Mouse (Mus musculus): ENCODE results near the gene Samd4b.
A peak's percentile ranks its signal among the peaks of the same experiment; 100 is the strongest.
"Not testable (repeated sequence)": the region's sequence is repeated elsewhere in the genome, so short reads cannot be mapped to it uniquely, and the experiment has no call there.

Samd4b gene

GRCm38 (mm10) chr7:28562371-28562770 is 35.6 kb downstream of the Samd4b start:
- peak; percentile 81 for DNase-seq (ENCODE audit: low read depth, low spot score)

- peak; percentile 63 for DNase-seq (ENCODE audit: low read depth, low spot score)
Measured at GRCm38 (mm10) chr7:28561967-28562366, 36.0 kb downstream of the Samd4b start.

GRCm38 (mm10) chr7:28560856-28561255 is 37.1 kb downstream of the Samd4b start:
- peak; percentile 29 for DNase-seq (ENCODE audit: low read depth, low spot score)

- peak; percentile 52 for DNase-seq (ENCODE audit: low read depth, low spot score)
Measured at GRCm38 (mm10) chr7:28558486-28558885, 39.5 kb downstream of the Samd4b start.

- DNase-seq (ENCODE audit: low read depth, low spot score), result no peak
Measured at GRCm38 (mm10) chr7:28557708-28558107, 40.2 kb downstream of the Samd4b start.

GRCm38 (mm10) chr7:28557069-28557468 is 40.9 kb downstream of the Samd4b start:
- DNase-seq (ENCODE audit: low read depth, low spot score), result no peak

GRCm38 (mm10) chr7:28555939-28556535 is 41.9 kb downstream of the Samd4b start:
- no peak for DNase-seq (ENCODE audit: low read depth, low spot score)

- no peak for DNase-seq (ENCODE audit: low read depth, low spot score)
Measured at GRCm38 (mm10) chr7:28553076-28553475, 44.9 kb downstream of the Samd4b start.

- DNase-seq (ENCODE audit: low read depth, low spot score), result peak; percentile 14
Measured at GRCm38 (mm10) chr7:28547628-28548027, 50.3 kb downstream of the Samd4b start.

GRCm38 (mm10) chr7:28547154-28547553 is 50.8 kb downstream of the Samd4b start, which contains the start of gene Nccrp1:
Nccrp1 (minus strand) TSS chr7:28547254.
- DNase-seq (ENCODE audit: low read depth, low spot score), result no peak

GRCm38 (mm10) chr7:28546649-28547048 is 51.3 kb downstream of the Samd4b start:
- DNase-seq (ENCODE audit: low read depth, low spot score), result no peak

- no peak for DNase-seq (ENCODE audit: low read depth, low spot score)
Measured at GRCm38 (mm10) chr7:28545891-28546210, 52.1 kb downstream of the Samd4b start.

- no peak for DNase-seq (ENCODE audit: low read depth, low spot score)
Measured at GRCm38 (mm10) chr7:28545048-28545890, 52.7 kb downstream of the Samd4b start.

- DNase-seq (ENCODE audit: low read depth, low spot score), result no peak
Measured at GRCm38 (mm10) chr7:28544051-28544601, 53.8 kb downstream of the Samd4b start.

GRCm38 (mm10) chr7:28540526-28540925 is 57.4 kb downstream of the Samd4b start, which contains the start of gene Sycn:
Sycn (plus strand) TSS chr7:28540885.
- no peak for DNase-seq (ENCODE audit: low read depth, low spot score)

- not testable (repeated sequence) for DNase-seq (ENCODE audit: low read depth, low spot score)
Measured at GRCm38 (mm10) chr7:28538886-28539285, 59.1 kb downstream of the Samd4b start.

GRCm38 (mm10) chr7:28532005-28532404 is 65.9 kb downstream of the Samd4b start:
- no peak for DNase-seq (ENCODE audit: low read depth, low spot score)

- peak; percentile 69 for DNase-seq (ENCODE audit: low read depth, low spot score)
Measured at GRCm38 (mm10) chr7:28527922-28528719, 69.8 kb downstream of the Samd4b start.

GRCm38 (mm10) chr7:28522536-28522935 is 75.4 kb downstream of the Samd4b start, which contains the start of gene Ifnl3:
Ifnl3 (plus strand) TSS chr7:28522836.
- not testable (repeated sequence) for DNase-seq (ENCODE audit: low read depth, low spot score)

GRCm38 (mm10) chr7:28511441-28511840 is 86.5 kb downstream of the Samd4b start:
- DNase-seq (ENCODE audit: low read depth, low spot score), result no peak

- DNase-seq (ENCODE audit: low read depth, low spot score), result peak; percentile 44
Measured at GRCm38 (mm10) chr7:28510405-28510974, 87.5 kb downstream of the Samd4b start, which contains the start of gene Ifnl2. Ifnl2 (minus strand) TSS chr7:28510455.

Measured in brain, adult 2 months (tissue).